Mouse (Mus musculus): Measurements from ENCODE around the gene Ndufa4l2. TPM values are rescaled to one million over a fixed set of nuclear protein-coding genes. Genes with fewer than 3 reads are reported as not detected.

The Ndufa4l2 gene
- total RNA-seq, 2 experiments from 2014 or later, result 3.5 to 4.8 TPM

- no peak for DNase-seq
These were observed 4.7 kb upstream of the Ndufa4l2 start for GRCm38 (mm10) chr10:127509837-127510701.

- no peak for DNase-seq
These were observed 3.7 kb upstream of the Ndufa4l2 start for GRCm38 (mm10) chr10:127510895-127511617.

DNA sequence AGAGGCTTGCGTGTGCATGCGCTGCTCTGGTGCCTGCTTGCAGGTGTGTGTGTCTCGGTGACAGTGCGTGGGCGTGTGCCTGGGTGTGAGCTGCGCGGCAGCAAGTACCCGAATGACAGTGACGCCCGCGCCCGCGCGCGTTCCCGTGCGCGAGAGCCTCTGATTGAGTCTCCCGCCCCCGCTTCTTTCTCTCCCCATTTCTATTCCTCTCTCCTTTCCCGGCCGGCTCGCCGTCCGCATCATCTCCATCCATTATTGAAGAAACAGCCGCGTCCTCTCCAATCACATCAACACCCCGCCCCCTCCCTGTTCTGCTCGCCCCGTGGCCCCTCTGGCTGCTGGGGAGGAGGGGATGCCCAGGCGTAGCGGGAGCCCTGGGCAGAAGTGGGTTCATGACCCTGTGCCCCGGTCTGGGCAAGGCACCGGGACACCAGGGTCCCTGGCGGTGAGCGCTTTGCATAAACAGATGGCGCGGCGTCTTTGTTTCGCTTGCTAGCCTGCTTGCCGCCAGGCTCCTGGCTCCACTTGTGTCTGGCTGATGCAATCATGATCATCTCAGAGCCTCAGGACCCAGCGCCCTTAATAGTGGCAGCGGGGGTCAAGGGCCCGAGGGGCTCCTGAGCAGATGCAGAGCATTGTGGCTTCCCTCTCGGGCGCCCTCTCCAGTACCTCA, 3.0 kb upstream of the Ndufa4l2 start:
- peak; percentile 77 to 80 for DNase-seq

DNA sequence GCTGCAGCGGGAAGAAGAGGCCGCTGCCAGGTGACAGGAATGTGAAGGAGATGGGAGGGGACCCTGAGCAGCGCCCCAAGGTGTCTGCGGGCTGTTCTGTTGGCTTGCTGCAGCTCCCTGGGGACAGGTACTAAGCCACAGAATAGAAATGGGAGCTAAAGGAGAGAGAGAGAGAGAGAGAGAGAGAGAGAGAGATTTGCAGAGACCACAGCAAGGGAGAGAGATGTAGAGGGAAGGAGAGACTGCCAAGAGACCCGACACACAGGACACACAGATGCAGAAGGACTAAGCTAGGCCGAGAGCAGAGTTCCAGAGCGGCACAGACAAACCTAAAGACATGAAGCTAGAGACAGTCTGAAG, 2.5 kb upstream of the Ndufa4l2 start:
- DNase-seq, result no peak

DNA sequence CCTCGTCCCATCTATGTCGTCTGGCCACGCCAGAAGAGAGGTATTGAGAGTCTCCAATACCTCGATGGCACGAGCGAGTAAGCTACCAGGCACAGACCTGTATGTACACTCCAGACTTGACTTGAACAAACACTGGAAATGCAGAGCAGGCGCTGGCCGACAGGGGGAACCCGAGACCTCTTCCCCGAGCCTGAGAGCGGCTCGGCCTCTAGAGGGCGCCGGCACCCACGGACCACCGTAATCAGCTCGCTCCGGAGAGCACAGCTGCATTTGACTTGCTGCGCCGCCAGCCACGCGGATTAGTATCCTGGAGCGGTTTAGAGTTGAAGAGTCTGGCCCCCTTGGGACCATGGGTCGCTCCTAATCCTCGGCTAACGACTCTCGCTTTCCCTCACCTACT, 2.0 kb upstream of the Ndufa4l2 start:
- DNase-seq, result peak; percentile 94 to 95

DNA sequence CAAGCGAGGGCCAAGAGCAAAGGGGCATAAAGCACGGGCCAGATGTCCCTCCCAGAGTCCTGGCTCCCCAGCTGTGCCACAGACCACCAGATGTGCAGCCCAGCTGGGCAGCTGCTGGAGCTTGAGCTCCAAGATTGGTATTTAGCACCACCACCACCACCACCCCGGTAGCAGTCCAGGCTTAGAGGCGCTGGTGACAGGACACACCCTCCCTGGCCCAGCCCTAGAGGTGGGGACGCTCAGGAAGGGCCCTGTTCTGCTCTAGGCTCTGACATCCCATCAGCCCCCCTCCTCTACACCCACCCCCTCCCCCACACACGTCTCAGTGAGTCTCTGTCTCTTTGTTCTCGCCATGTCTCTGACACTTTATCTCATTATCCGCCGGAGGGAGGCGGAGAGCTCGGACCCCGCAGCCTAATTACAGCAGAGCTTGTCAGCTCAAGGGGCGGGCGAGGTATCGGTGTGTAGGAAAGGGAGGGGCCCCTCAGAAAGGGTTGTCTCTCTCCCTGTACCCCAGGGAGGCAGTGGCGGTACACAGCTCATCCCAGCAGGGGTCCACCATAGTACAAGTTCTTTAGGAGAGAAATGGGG, 1.2 kb upstream of the Ndufa4l2 start:
- DNase-seq, result no peak

- DNase-seq, result no peak
These were observed 562 bp upstream of the Ndufa4l2 start for GRCm38 (mm10) chr10:127514111-127514698.

- DNase-seq, result no peak
These were observed 660 bp downstream of the Ndufa4l2 start for GRCm38 (mm10) chr10:127515271-127515982.

DNA sequence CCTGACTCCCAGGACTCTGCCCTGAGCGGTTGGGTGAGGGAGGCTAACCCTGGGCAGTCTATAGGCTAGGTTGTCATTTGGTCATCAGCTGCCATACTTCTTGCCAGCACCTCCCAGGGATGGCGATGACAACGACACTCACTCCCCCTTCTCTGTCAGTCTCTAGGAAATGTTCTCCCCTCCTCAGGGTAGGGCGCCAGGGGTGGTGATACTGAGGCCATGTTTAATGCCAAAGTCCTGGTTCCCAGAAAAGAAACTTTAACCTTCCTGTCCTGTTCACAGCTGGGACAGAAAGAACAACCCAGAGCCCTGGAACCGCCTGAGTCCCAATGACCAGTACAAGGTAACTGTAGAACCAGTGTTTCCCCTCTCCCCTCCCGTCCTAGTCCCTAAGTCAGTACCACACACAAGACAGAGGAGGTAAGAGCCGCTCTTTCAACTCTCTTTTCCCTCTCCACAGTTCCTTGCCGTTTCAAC, 1.3 kb downstream of the Ndufa4l2 start:
- DNase-seq, result no peak

GRCm38 (mm10) chr10:127516576-127517260, 2.0 kb downstream of the Ndufa4l2 start:
- DNase-seq, result no peak

DNA sequence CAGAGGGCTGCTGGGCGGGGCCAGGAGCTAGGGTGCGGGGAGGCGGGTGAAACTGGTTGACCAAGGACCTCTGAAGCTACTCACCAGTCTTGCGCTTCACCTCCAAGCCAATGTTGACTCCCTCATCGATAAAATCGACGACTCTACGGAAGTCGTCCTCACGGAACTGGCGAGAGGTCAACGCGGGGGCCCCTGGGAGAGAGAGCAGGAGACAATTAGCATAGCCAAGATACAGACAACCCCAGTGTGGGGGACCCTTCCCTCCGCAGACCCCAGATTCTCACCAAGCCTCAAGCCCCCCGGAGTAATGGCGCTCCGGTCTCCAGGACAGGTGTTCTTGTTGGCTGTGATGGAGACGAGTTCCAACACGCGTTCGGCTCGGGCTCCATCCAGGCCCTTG, 3.2 kb downstream of the Ndufa4l2 start:
- no peak for DNase-seq

DNA sequence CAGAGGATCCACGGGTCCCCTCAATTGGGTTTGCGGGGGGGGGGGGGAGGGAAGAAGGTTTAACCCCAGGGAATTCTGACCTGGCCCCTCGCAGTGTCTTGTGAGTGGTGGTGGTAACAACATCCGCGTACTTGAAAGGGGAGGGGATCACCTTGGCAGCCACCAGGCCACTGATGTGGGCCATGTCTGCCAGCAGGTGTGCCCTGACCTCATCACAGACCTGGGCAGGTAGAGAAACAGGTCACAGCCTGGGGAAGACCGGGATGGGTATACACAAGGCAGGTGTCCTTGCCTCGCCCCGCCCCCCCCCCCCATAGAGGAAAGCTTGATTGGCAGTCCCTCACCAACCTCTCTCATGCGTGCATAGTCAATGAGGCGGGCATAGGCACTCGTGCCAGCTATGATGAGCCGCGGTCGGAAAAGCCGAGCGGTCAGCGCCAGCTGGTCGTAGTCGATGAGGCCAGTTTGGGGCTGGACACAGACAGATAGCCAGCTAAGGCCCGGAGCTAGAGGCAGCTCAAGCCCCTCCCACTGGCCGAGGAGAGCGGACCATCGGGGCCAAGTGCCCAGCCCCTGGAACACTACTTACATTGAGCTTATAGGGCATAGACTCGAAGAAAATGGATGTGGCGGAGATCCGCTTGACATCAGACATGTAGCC, 4.4 kb downstream of the Ndufa4l2 start:
- no peak for DNase-seq

DNA sequence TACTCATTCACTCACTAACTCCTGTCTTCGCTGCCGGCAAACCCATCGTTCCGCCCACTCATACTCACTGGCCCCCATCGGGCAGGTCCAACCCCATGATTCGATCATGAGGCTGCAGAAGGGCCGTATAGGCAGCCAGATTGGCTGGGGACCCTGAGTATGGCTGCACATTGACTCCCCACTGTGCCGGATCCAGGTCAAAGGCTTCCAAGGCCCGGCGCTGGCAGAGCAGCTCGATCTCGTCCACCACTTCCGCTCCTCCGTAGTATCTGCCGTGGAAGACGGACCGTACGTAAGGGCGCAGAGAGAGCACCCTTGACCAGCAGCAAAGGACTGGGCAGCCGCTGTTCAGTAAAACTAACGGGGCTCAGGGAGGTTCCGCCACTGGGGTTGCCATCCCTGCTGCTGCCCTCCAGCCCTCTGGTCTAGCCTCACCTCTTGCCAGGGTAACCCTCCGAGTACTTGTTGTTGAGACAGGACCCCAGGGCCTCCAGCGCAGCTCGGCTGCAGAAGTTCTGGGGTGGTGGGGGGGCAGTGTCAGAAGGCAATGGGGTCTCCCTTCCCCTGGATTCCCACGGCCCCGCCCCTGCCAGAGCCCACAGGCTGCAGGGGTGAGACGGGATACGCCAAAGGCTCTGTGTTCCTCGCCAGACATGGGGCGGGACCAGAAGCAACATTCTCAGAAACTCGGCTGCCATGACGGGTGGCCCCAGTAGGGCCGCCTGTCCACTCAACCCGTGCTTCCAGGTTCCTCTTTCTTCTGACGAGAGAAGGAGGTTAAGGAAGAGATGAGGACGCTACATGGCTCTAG, 5.3 kb downstream of the Ndufa4l2 start:
- DNase-seq, result no peak

GRCm38 (mm10) chr10:127520714-127521357, 6.1 kb downstream of the Ndufa4l2 start:
- no peak for DNase-seq

DNA sequence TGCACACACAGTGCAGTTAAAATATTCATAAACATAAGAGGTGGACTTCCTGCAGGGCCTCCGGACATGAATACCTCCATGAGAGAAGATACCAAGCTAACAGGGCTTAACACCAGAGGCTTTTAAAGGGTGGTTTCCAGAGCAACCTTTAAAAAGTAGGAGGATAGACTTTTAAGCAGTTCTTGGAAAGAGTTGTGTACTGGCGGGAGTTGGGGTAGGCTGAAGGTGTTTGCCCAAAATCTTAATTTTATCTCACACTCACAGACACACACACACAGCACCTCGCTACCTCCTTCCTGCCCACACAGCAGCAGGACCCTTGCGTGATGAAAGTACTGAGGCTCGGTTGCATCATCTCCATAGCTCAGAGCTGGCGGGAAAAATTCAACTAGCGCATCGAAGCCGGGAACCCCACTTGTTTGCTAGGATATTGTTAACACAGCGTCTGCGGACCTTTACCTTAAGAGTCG, 6.9 kb downstream of the Ndufa4l2 start:
- DNase-seq, result no peak

DNA sequence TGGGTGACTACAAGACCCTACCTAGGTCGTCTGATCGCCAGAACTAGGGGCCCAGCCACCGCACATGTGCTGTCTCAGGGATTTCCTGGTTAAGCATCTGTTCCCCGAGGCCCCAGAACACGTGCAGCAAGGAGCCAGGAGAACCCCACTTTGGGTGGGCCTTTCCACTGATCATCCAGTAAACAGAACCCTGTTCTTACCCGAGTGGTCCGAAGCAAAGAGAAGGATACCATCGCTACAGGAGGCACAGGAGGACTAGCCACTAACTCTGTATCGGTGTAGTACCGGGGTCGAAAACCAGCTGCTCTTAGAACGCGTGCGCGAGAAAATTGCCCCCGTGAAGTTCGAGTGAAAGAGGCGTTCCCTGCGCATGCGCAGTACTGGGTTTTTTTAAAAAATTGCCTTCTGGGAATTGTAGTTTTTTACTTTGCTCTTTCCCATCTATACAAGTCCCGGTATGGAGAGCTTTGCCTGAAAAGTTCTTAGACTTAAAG, 7.4 kb downstream of the Ndufa4l2 start, which contains the start of gene Shmt2:
Gene Shmt2, minus strand, starts transcription at position 357 of the 494 bp plus-strand sequence.
- DNase-seq, result peak; percentile 80 to 81

DNA sequence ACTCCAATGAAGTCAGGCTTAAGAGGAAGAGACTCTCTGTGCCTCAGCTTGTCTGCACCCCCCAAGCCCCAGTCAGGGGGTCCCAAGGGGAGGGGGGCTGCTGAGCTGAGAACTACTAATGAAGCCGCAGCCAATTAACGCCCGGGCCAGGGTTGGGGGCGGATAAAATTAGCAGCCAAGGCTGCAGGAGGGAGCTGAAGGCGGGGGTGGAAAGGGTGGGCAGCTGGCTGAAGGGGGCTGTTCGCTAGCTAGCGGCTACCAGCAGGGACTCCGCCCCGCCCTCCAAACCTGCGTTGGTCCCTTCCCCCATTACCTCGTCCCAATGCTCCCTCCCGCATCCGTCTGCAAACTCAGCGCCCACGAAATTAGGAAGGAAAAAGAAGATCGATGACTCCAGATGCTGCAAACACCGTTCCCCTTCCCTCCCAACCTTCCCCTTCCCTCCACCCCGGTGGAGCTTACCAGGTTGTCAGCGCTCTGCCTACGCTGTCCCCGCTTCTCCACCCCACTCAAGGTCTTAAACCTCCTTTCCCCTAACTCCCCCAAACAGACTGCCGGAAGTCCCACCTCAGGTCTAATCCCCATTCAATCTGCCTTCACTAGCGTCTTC, 10.0 kb downstream of the Ndufa4l2 start:
- DNase-seq, result no peak

GRCm38 (mm10) chr10:127526048-127526447, 11.3 kb downstream of the Ndufa4l2 start:
- DNase-seq, result no peak

All from layer of hippocampus, postnatal 36 days (tissue).